ENCODE assay signal across 21 mouse cellular contexts in the genomic region with DNA sequence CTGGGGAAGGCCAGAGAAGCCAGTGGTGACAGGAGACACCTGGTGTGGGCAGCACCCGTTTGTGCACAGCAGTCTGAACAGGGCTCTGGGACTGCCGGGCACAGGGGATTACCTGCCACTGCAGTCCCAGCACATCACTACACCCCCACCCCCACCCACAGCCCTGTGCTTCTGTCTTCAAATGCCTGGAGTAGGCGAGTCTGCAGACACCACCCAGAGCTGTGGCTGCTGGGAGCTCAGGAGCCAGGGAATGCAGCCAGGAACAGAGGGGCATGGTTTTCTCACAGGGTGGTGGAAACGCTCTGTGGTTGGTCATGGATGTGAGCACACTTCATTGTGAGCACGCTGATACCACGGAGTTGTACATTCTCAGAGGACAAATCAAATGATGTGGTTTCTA. TPM values are rescaled to one million over a fixed set of nuclear protein-coding genes. Genes with fewer than 3 reads are reported as not detected.
"Had no signal": no experiment of that assay in that cellular context is flagged by ENCODE, and none has a peak within 500 bp of the region (broad histone marks: within the 10 kb centered on the region; RNA-seq: fewer than 3 reads in every experiment).

No protein-coding gene starts in this region.

- H3K9ac ChIP-seq: liver, postnatal 0 days; lung, embryonic 15.5 days; midbrain, embryonic 13.5 days; midbrain, embryonic 15.5 days; stomach, embryonic 15.5 days had no signal

- H3K27ac ChIP-seq: lung, embryonic 15.5 days; macrophage; midbrain, embryonic 13.5 days; midbrain, embryonic 15.5 days; stomach, embryonic 15.5 days; stomach, postnatal 0 days had no signal

- H3K4me1 ChIP-seq: lung, embryonic 15.5 days; stomach, embryonic 15.5 days had no signal

- H3K4me3 ChIP-seq: lung, embryonic 15.5 days; megakaryocyte, embryonic 14.5 days; midbrain, embryonic 13.5 days; midbrain, embryonic 15.5 days; stomach, embryonic 15.5 days had no signal

- H3K9me3 ChIP-seq: lung, embryonic 15.5 days; megakaryocyte, embryonic 14.5 days; midbrain, embryonic 13.5 days; midbrain, embryonic 15.5 days; stomach, embryonic 15.5 days had no signal

- H3K36me3 ChIP-seq: lung, embryonic 15.5 days; midbrain, embryonic 15.5 days had no signal

- ATAC-seq: liver, postnatal 0 days; lung, postnatal 0 days; midbrain, embryonic 13.5 days; midbrain, embryonic 15.5 days had no signal

- DNase-seq: liver, postnatal 0 days; lung, adult 2 months; lung, postnatal 14 days; lung, postnatal 36 days; right cerebral cortex, postnatal 14 days; thymus, adult 2 months; thymus, postnatal 25 days; thymus, postnatal 4 days had no signal

- H3K4me2 ChIP-seq: lung, embryonic 15.5 days; midbrain, embryonic 11.5 days; midbrain, embryonic 13.5 days; midbrain, embryonic 15.5 days; stomach, embryonic 15.5 days had no signal

- H3K27me3 ChIP-seq: lung, embryonic 15.5 days; midbrain, embryonic 13.5 days; midbrain, embryonic 15.5 days; stomach, embryonic 15.5 days had no signal

RNA-seq across cellular contexts. Expression of a gene that starts 23.3 kb away (rescaled TPM):
- total RNA-seq: megakaryocyte progenitor cell, adult 5-6 weeks; monocyte, adult 5-6 weeks; neutrophil, adult 5-6 weeks had no signal
- polyA plus RNA-seq: liver, postnatal 0 days; lung, adult 2 months; lung, postnatal 0 days; macrophage; spleen, adult 2 months had no signal
